Mouse (Mus musculus): ENCODE measurements around the gene Mfap2.

DNA sequence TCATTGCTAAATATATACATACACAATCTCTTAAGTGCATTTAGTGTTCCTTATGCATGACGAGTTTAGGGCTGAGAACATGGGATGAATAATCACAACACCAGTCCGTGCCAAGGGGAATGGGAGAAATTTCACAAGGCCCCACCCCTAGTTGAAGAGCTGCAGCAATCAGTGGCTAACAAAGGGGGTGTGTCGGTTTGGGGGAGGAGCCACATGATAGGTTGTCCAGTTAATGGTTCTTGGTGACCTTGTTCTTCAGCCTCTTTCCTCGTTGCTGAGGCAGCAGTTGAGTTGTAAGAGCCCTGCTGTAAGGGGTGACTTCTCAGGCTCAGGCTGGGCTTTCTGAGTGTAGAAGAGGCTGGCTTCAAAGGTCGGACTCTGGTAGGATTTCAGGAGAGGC is 47.3 kb upstream of the Mfap2 start:
- TF ChIP-seq POLR2A (IDR thresholded peaks at IDR 0.05; ENCODE audit: extremely low read depth, insufficient read depth, low read length): no peak
- TF ChIP-seq CTCF (IDR thresholded peaks at IDR 0.05; ENCODE audit: low read depth, low read length): no peak

All from liver, adult 2 months (tissue).